Mouse (Mus musculus) cerebellum, adult 9-11 months (tissue): ENCODE results near the gene Slc39a5.

Experiments used
- DNase-seq: peaks from one replicate; pipeline ENCODE4 v3.0.0; 2022

Gene Slc39a5

DNA sequence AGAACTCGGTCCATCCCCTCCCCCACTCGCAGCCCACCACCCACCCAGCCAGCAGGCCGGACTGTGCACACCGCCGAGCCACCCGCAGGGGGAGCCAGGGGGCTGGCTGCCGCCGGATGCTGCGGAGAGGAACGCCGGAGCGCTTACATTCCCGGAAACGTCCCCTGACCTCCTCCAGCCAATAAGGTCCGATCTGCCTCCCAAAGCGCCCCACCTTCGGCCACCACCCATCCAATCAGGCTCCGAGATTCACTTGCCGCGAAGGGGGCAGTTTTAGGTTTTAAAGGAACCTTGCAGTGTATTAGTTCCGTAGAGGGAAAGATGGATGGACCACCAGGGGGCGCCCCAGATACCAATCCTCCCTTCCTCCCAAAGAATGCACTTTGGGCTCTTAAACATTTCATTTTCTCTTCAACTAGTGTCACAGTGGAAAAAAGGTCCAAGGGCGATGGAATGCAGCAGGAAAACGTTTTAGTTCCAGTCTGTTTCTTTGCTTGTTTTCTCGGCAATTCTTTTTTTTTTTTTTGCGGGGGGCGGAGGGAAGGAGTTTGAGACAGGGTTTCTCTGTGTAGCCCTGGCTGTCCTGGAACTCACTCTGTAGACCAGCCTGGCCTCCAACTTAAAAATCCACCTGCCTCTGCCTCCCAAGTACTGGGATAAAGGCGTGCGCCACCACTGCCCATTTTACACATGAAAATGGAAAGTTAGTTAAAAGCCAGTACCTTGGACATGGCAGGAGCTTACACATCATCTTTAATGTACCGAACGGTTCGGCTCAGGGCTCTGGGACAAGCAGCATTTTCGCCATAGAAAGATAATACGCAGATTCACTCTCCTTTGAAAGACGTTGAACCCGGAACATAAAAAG, 8.9 kb upstream of the Slc39a5 start:
- peak; percentile 98 for DNase-seq

- DNase-seq = peak; percentile 72
These were observed 7.8 kb upstream of the Slc39a5 start for GRCm38 (mm10) chr10:128408591-128409535.

- peak; percentile 84 for DNase-seq
These were observed 2.9 kb upstream of the Slc39a5 start for GRCm38 (mm10) chr10:128403931-128404330.

DNA sequence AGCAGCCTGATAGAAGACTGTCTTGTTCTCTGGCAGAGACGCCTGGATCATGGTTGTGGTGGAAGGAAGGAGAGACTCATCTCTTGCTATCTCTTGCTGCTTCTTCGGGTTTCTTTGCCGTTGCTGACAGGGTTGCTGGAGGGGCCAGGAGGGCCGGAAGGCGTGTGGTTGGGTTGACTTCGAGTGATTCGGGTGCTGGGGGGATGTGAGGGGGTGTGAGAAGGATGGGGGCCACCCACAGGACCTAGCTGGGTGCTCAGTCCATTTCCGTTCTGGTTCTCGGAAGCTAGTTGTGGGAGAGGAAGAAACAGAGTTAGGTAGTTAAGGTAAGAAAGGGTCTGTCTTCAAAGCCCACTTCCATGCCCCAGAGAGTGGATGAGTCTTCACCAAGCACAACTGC, 609 bp upstream of the Slc39a5 start:
- DNase-seq = no peak

DNA sequence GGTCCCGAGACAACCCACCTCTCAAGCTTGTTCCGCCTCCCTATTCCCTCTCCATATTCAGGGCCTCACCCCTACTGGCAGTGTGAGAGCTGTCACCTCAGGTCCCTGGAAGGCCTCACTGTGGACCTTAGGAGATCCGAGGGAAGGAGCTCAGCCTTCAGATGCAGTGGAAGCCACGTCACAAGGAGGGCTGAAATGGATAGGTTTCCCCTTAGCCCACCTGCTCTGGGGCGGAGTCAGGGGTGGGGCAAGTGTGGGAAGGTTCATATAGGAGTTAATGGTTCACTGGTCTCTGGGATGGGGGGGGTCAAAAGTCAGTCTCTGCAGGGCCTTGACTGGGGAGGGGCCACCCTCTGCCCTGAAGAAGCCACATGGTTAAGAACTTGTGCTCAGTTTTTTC, 691 bp downstream of the Slc39a5 start:
- DNase-seq = peak; percentile 15

DNA sequence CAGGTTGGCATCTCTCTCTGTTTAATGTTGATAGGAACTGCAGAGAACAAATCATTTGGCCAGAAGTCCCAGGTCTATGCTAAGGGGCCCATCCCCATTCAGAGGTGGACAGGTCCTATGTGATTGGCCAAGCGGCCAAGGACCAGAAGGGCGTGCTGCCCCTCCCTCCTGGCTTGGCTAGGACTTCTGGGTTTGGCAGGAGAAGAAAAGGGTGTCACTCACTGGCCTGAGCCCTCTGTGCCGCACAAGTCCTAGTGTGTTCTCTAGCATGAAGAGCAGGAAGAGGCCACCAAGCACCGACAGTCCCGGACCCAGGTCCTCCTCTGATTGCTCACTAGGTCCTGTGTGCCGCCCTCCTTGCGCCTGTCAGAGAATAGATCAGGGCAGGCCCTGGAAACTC, 3.6 kb downstream of the Slc39a5 start:
- DNase-seq = peak; percentile 76

- no peak for DNase-seq
These were observed 4.2 kb downstream of the Slc39a5 start for GRCm38 (mm10) chr10:128396716-128397264.

DNA sequence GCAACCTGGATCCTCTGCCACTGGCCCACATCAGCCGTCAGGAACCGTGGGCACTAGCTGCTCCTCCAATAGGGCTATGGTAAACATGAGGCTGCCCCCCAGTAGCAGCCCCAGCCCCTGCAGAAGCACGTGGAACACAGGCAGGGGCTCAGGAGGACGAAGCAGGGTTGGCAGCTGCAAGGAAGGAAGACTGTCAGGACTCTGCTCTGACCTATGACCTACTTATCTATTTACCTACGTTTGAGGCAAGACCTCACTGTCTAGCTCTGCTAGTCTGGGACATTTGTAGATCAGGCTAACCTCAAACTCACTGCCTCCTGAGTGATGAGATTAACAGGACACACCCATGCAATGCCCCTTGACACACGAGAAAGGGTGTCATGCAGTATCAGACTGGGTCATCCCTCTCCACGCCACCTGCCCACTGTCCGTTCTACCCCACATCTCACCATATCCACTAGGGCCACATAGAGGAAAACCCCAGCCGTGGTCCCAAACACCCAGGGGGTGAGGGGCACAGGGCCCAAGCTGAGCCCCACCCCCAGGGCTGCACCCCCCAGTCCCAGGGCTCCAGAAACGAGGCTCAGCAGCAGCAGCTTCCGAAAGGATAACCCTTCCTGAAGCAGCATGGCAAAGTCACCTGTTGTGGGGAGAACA, 4.9 kb downstream of the Slc39a5 start:
- DNase-seq = no peak

- DNase-seq = no peak
These were observed 9.2 kb downstream of the Slc39a5 start for GRCm38 (mm10) chr10:128391850-128392249.

DNA sequence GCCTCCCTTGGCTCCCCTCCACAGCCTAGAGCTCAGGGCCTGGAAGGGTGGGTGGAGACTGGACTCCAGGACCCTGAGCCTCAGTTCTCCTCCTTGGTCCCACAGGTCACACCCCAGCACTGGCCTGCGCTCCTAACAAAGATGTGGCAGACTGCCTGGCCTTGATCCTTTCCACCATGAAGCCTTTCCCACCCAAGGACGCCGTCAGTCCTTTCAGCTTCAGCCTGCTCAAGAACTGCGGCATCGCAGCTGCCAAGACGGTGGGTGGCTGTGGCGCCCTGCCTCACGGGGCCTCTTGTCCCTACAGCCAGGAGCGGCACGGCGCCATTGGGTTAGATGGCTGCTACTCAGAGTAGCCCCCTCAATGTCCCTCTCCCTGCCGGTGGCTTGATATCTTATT, 10.7 kb downstream of the Slc39a5 start:
- DNase-seq = no peak

DNA sequence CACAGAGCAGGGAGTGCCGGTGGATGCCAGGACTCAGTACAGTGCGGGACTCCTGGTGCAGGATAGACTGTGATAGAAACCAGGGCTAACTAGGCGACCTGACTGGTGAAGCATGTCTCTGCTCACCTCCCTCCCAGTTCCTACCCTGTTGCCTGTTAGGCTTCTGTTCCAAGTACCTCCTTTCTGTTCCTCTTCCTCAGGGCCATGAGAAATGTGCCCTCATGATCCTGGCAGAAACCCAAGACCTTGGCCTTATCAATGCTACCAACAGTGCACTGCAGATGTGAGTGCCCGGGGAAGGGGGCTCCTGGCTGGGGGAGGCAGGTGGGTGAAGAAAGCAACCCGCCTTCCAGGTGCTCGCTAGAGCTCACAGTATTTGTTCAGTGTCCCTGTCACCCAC, 11.5 kb downstream of the Slc39a5 start:
- DNase-seq = no peak

GRCm38 (mm10) chr10:128388941-128389340, 12.1 kb downstream of the Slc39a5 start:
- no peak for DNase-seq

DNA sequence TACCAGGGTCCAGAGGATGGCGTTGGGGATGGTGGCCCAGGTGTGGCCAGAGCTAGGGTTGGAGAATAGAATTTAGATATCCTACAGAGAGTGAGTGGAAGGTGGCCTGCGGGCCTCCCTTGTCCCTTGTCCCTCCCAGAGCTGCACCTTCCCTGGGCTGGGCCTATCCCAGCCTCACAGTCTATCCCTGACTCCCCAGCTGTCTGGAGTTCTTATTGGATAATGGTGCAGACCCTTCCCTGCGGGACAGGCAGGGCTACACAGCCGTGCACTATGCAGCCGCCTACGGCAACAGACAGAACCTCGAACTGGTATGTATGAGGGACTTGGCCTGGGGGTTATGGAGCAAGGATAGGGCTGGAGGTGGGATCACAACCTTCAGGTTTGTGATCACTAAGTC, 15.1 kb downstream of the Slc39a5 start:
- no peak for DNase-seq

- DNase-seq = no peak
These were observed 18.5 kb downstream of the Slc39a5 start for GRCm38 (mm10) chr10:128382482-128382881.

- DNase-seq = no peak
These were observed 20.5 kb downstream of the Slc39a5 start for GRCm38 (mm10) chr10:128380565-128380964.

- DNase-seq = no peak
These were observed 21.8 kb downstream of the Slc39a5 start for GRCm38 (mm10) chr10:128379260-128379659.

- DNase-seq = no peak
These were observed 22.6 kb downstream of the Slc39a5 start for GRCm38 (mm10) chr10:128378462-128378861.

DNA sequence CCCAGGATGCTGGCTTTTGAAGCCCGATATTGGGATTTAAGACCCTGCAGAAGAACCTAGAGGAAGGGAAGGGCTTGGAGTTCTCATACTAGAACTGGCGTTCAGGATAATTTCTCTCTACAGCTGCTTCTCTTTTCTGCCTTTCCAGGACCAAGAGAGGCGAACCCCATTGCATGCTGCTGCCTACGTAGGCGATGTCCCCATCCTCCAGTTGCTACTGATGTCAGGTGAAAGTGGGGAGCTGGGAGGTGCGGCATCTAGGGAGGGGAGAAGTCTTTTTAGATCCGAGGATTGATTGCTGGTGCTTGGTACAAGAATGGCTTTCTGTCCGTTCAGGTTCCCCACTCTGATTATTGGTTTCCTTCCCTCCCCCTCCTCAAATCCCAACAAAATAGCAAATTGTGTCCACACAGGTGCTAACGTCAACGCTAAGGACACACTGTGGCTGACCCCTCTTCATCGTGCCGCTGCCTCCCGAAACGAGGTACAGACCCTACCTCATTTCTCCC, 23.0 kb downstream of the Slc39a5 start:
- DNase-seq = no peak

DNA sequence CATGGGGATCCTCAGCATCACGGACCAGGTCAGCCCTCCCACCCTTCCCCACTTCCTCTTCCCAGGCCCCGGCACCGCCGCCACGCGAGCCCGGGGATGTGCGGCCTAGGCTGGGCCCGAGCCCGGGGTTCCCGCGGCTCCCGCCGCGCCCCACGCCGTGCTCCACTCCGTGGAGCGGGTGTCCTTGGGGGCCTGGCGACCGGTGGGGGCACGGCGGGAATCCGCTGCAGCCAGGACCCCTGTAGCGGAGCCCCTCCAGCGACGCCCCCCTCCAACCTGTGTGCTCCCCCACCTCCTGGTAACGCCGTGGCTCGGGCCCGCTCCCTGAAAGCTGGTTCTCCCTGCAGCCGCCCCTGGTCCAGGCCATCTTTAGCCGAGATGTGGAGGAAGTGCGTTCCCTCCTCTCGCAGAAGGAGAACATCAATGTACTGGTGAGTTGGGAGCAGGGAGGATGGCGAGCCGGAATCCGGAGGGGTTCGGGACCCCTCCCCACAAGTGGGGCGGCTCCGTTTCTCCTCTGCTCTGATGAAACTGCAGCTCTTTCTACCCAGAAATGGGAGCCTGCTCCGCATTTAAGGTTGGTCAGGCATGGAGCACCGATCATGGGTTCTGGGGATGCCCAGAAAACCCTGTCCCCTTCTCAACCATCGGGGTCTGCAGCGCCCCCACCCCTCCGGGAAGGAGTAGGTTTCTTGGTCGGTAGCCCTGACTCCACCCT, 23.6 kb downstream of the Slc39a5 start:
- DNase-seq = no peak

DNA sequence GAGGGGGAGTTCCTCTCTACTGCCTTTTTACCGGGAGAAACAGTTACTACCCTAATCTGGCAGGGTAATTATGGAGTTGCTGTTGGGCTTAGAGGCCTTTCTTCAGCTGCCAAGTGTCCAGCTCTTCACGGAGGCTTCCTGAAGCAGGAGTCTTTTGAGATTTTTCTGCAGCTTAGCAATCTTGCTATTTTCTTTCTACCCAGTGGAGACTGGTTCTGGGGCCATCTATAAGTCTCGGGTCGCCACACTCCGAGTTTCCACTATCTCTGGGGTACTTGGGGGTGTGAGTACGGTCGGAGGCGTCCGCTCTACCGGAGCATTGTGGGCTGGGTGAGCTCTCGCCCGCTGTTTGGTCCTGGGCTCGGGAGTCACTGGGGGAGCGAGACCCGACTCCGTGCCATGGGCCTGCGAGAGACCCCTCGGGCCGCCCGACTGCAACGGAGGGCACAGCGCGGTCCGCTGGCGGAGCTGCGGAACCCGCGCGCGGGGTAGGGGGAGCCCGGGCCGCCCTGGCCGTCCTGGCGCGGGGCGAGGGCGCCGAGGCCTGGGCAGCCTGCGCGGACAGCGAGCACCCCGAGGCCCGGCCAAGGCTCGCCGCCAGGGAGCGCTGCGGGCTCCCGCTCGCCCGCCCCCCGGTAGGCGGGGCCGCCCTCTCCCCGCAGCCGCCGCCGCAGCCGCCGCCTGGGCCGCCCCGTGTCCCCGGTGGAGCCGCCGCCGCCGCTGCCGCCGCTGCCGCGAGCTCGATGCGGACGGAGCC, 24.4 kb downstream of the Slc39a5 start, which contains the start of gene Ankrd52:
Gene Ankrd52 (plus strand): TSS at position 661 of the 757 bp plus-strand sequence.
- DNase-seq = peak; percentile 87

- DNase-seq = no peak
These were observed 25.0 kb downstream of the Slc39a5 start for GRCm38 (mm10) chr10:128376099-128376454.
